In the genomic region with DNA sequence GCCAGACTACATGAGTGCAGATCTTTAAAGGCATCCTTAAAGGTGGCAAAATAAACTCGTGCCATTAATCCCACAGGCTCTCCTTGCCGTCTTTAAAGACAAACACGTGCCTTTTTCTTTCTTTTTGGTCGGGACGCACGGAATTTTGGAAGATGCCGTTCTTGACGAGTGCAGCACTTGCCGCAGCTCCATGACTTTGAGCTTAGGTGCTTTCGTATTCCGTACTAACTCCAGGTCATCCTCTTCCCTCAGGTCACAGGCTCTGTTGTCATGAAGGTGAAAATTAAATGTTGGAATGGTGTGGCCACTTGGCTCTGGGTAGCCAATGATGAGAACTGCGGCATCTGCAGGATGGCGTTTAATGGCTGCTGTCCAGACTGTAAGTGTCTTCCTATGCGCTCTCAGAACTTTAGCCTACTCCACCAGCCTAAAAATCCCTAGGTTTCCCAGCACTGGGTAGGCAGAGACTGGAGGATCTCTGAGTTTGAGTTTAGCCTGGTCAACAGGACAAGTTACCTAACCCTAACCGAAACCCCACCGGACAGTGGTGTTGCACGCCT, we compare ENCODE assay signal across 10 mouse cellular contexts. TPM values are rescaled to one million over a fixed set of nuclear protein-coding genes. Genes with fewer than 3 reads are reported as not detected.
DNase-seq lines count a peak whose midpoint lies in the region; ATAC-seq and TF ChIP-seq lines count a peak whose summit lies in the region.
"Had no signal": no experiment of that assay in that cellular context is flagged by ENCODE, and none has a peak within 500 bp of the region (broad histone marks: within the 10 kb centered on the region; RNA-seq: fewer than 3 reads in every experiment).

No protein-coding gene starts in this region.

- ATAC-seq in heart, embryonic 11.5 days (replicated peaks; ENCODE audit: insufficient number of reproducible peaks, low FRiP score, low TSS enrichment): no peak
- no peak for ATAC-seq in forebrain, embryonic 16.5 days
- ATAC-seq in liver, postnatal 0 days: no peak

- peaks cover 24% of the 10 kb centered on the region for H3K36me3 ChIP-seq in heart, embryonic 11.5 days (ENCODE audit: control insufficient read depth, insufficient read depth, low read length)
- H3K36me3 ChIP-seq in ES-Bruce4 (ENCODE audit: control insufficient read depth, insufficient read depth, low read length, poor library complexity, severe bottlenecking): peaks cover 50% of the 10 kb centered on the region
- H3K36me3 ChIP-seq in forebrain, embryonic 16.5 days (ENCODE audit: control insufficient read depth, insufficient read depth): peaks cover 20% of the 10 kb centered on the region
- peaks cover 40% of the 10 kb centered on the region for H3K36me3 ChIP-seq in liver, postnatal 0 days (replicated peaks; ENCODE audit: insufficient read depth, low read length)

- TF ChIP-seq CTCF in ES-Bruce4 (IDR thresholded peaks at IDR 0.05; ENCODE audit: low read depth, low read length): no peak
- TF ChIP-seq CTCF in liver, postnatal 0 days (IDR thresholded peaks at IDR 0.05; ENCODE audit: low read depth): no peak

- no peak for TF ChIP-seq POLR2A in ES-Bruce4 (IDR thresholded peaks at IDR 0.05; ENCODE audit: insufficient read depth, low read length)

- peak overlapping the region; percentile 89 for H3K27ac ChIP-seq in heart, embryonic 11.5 days (ENCODE audit: low read depth, low read length)
- peak overlapping the region; percentile 61; the same call in 1 of the 2 replicates for H3K27ac ChIP-seq in ES-Bruce4 (ENCODE audit: insufficient read depth, low read length)
- peak overlapping the region; percentile 78; the same call in 1 of the 2 replicates for H3K27ac ChIP-seq in forebrain, embryonic 16.5 days (ENCODE audit: low read length)
- H3K27ac ChIP-seq in liver, postnatal 0 days (ENCODE audit: low read depth): peak overlapping the region; percentile 95

- H3K4me1 ChIP-seq in heart, embryonic 11.5 days (ENCODE audit: control insufficient read depth, insufficient read depth, low read length): peaks cover 12% of the 10 kb centered on the region
- peaks cover 1% of the 10 kb centered on the region for H3K4me1 ChIP-seq in ES-Bruce4 (ENCODE audit: control insufficient read depth, insufficient read depth, low read length)
- H3K4me1 ChIP-seq in forebrain, embryonic 16.5 days (replicated peaks; ENCODE audit: control insufficient read depth, insufficient read depth, low read length): peaks cover 25% of the 10 kb centered on the region
- peaks cover 32% of the 10 kb centered on the region for H3K4me1 ChIP-seq in liver, postnatal 0 days (ENCODE audit: insufficient read depth)

- DNase-seq in heart, postnatal 4 days: no peak
- DNase-seq in liver, postnatal 0 days: no peak
- DNase-seq in frontal cortex, postnatal 25 days (ENCODE audit: low spot score in 2 of 2): no peak
- DNase-seq in layer of hippocampus, postnatal 36 days: no peak
- DNase-seq in Muller cell, postnatal 12 days (ENCODE audit: inconsistent ontology term): no peak

- H3K9me3 ChIP-seq in heart, embryonic 11.5 days (replicated peaks; ENCODE audit: control insufficient read depth, low read length): no peaks in the 10 kb centered on the region
- no peaks in the 10 kb centered on the region for H3K9me3 ChIP-seq in ES-Bruce4 (replicated peaks; ENCODE audit: control insufficient read depth, insufficient read depth, low read length, poor library complexity, severe bottlenecking)
- no peaks in the 10 kb centered on the region for H3K9me3 ChIP-seq in forebrain, embryonic 16.5 days (ENCODE audit: control insufficient read depth, low read length)
- no peaks in the 10 kb centered on the region for H3K9me3 ChIP-seq in liver, postnatal 0 days (ENCODE audit: low read length)

- TF ChIP-seq EP300 in ES-Bruce4 (IDR thresholded peaks at IDR 0.05; ENCODE audit: insufficient read depth, low read depth, low read length): no peak
- no peak for TF ChIP-seq EP300 in liver, postnatal 0 days (IDR thresholded peaks at IDR 0.05; ENCODE audit: low read depth)

- H3K4me3 ChIP-seq in heart, embryonic 11.5 days (ENCODE audit: low read depth, low read length): peak overlapping the region; percentile 76
- H3K4me3 ChIP-seq in ES-Bruce4 (ENCODE audit: low read depth, low read length): peak overlapping the region; percentile 93
- peak overlapping the region; percentile 93 for H3K4me3 ChIP-seq in forebrain, embryonic 16.5 days (replicated peaks; ENCODE audit: low read length)
- peak overlapping the region; percentile 93 for H3K4me3 ChIP-seq in liver, postnatal 0 days (ENCODE audit: low read depth, low read length)

- WGBS in heart, embryonic 11.5 days (ENCODE audit: insufficient replicate concordance): 45% methylated on average over 17 of the region's 17 CpGs
- 46% methylated on average over 17 of the region's 17 CpGs for WGBS in forebrain, embryonic 16.5 days
- WGBS in liver, postnatal 0 days (ENCODE audit: insufficient replicate concordance): 41% methylated on average over 17 of the region's 17 CpGs

- no peaks in the 10 kb centered on the region for H3K27me3 ChIP-seq in heart, embryonic 11.5 days (ENCODE audit: control insufficient read depth, insufficient read depth, low read length)
- no peaks in the 10 kb centered on the region for H3K27me3 ChIP-seq in ES-Bruce4 (ENCODE audit: control insufficient read depth, insufficient read depth, low read length, poor library complexity, severe bottlenecking)
- H3K27me3 ChIP-seq in forebrain, embryonic 16.5 days (replicated peaks; ENCODE audit: control insufficient read depth, insufficient read depth, low read length): no peaks in the 10 kb centered on the region
- H3K27me3 ChIP-seq in liver, postnatal 0 days (ENCODE audit: insufficient read depth, low read length): no peaks in the 10 kb centered on the region
- H3K27me3 ChIP-seq: Patski had no signal

- H3K4me2 ChIP-seq in heart, embryonic 11.5 days: peak overlapping the region; percentile 99
- peak overlapping the region; percentile 85 for H3K4me2 ChIP-seq in forebrain, embryonic 16.5 days (ENCODE audit: low read length)
- H3K4me2 ChIP-seq in liver, postnatal 0 days (ENCODE audit: low read depth, low read length): peak overlapping the region; percentile 82

- H3K9ac ChIP-seq in heart, embryonic 11.5 days (ENCODE audit: low read depth, low read length): peak overlapping the region; percentile 98
- H3K9ac ChIP-seq in ES-Bruce4 (ENCODE audit: low read depth, poor library complexity, severe bottlenecking): peak overlapping the region; percentile 84
- H3K9ac ChIP-seq in forebrain, embryonic 16.5 days (replicated peaks; ENCODE audit: low read depth, low read length): peak overlapping the region; percentile 65
- H3K9ac ChIP-seq in liver, postnatal 0 days (replicated peaks): peak overlapping the region; percentile 71

RNA-seq across cellular contexts. Expression of a gene that starts 0.8 kb away (rescaled TPM):
- 200 and 201 TPM in 2 replicates for polyA plus RNA-seq in heart, embryonic 11.5 days (2014; fragmentation: Nextera tagmentation; extraction: Ambion mirVana)
- total RNA-seq in heart, postnatal 4 days (2021): 100 to 1,000 TPM; 117 to 118 TPM
- 84.0 and 100 TPM in 2 replicates for polyA plus RNA-seq in ES-Bruce4 (2011; ENCODE audit: insufficient read depth, insufficient read length, low read depth, missing spikeins)
- polyA plus RNA-seq in forebrain, embryonic 16.5 days (2015; fragmentation: Nextera tagmentation; extraction: Ambion mirVana): 178 and 192 TPM in 2 replicates
- 46.1 and 47.5 TPM in 2 replicates for polyA plus RNA-seq in liver, postnatal 0 days (2015; fragmentation: Nextera tagmentation; extraction: Ambion mirVana)
- 100 to 1,000 TPM in 1 of 2 experiments, 10 to 100 TPM in 1; 85.0 to 103 TPM for total RNA-seq in layer of hippocampus, postnatal 36 days (2021)

RNA-seq across cellular contexts. Expression of a gene that starts 0.9 kb away (rescaled TPM):
- polyA plus RNA-seq in heart, embryonic 11.5 days (2014; fragmentation: Nextera tagmentation; extraction: Ambion mirVana): 333 and 334 TPM in 2 replicates
- total RNA-seq in heart, postnatal 4 days (2021): 100 to 1,000 TPM; 134 TPM
- polyA plus RNA-seq in ES-Bruce4 (2011; ENCODE audit: insufficient read depth, insufficient read length, low read depth, missing spikeins): 229 and 242 TPM in 2 replicates
- 287 and 320 TPM in 2 replicates for polyA plus RNA-seq in forebrain, embryonic 16.5 days (2015; fragmentation: Nextera tagmentation; extraction: Ambion mirVana)
- 162 and 168 TPM in 2 replicates for polyA plus RNA-seq in liver, postnatal 0 days (2015; fragmentation: Nextera tagmentation; extraction: Ambion mirVana)
- total RNA-seq in layer of hippocampus, postnatal 36 days (2021): 10 to 100 TPM; 60.0 to 67.6 TPM

RNA-seq across cellular contexts. Expression of a gene that starts 9.2 kb away (rescaled TPM):
- polyA plus RNA-seq in heart, embryonic 11.5 days (2014; fragmentation: Nextera tagmentation; extraction: Ambion mirVana): 8.8 and 9.1 TPM in 2 replicates
- 1 to 10 TPM; 2.4 to 2.5 TPM for total RNA-seq in heart, postnatal 4 days (2021)
- not detected in 2 replicates for polyA plus RNA-seq in ES-Bruce4 (2011; ENCODE audit: insufficient read depth, insufficient read length, low read depth, missing spikeins)
- polyA plus RNA-seq in forebrain, embryonic 16.5 days (2015; fragmentation: Nextera tagmentation; extraction: Ambion mirVana): not detected in 2 replicates
- polyA plus RNA-seq in liver, postnatal 0 days (2015; fragmentation: Nextera tagmentation; extraction: Ambion mirVana): 20.9 and 22.2 TPM in 2 replicates
- total RNA-seq in layer of hippocampus, postnatal 36 days (2021): 1 to 10 TPM; 1.2 to 1.8 TPM
- total RNA-seq: gastrocnemius, postnatal 25 days had no signal

RNA-seq across cellular contexts. Expression of a gene that starts 17.6 kb away (rescaled TPM):
- 468 and 477 TPM in 2 replicates for polyA plus RNA-seq in heart, embryonic 11.5 days (2014; fragmentation: Nextera tagmentation; extraction: Ambion mirVana)
- 100 to 1,000 TPM; 296 to 308 TPM for total RNA-seq in heart, postnatal 4 days (2021)
- 269 and 298 TPM in 2 replicates for polyA plus RNA-seq in ES-Bruce4 (2011; ENCODE audit: insufficient read depth, insufficient read length, low read depth, missing spikeins)
- polyA plus RNA-seq in forebrain, embryonic 16.5 days (2015; fragmentation: Nextera tagmentation; extraction: Ambion mirVana): 477 and 485 TPM in 2 replicates
- polyA plus RNA-seq in liver, postnatal 0 days (2015; fragmentation: Nextera tagmentation; extraction: Ambion mirVana): 148 and 156 TPM in 2 replicates
- total RNA-seq in layer of hippocampus, postnatal 36 days (2021): 100 to 1,000 TPM; 266 to 282 TPM

RNA-seq across cellular contexts. Expression of a gene that starts 18.7 kb away (rescaled TPM):
- 79.2 and 79.9 TPM in 2 replicates for polyA plus RNA-seq in heart, embryonic 11.5 days (2014; fragmentation: Nextera tagmentation; extraction: Ambion mirVana)
- 10 to 100 TPM; 56.8 to 58.1 TPM for total RNA-seq in heart, postnatal 4 days (2021)
- polyA plus RNA-seq in ES-Bruce4 (2011; ENCODE audit: insufficient read depth, insufficient read length, low read depth, missing spikeins): 37.0 and 39.6 TPM in 2 replicates
- polyA plus RNA-seq in forebrain, embryonic 16.5 days (2015; fragmentation: Nextera tagmentation; extraction: Ambion mirVana): 175 and 234 TPM in 2 replicates
- polyA plus RNA-seq in liver, postnatal 0 days (2015; fragmentation: Nextera tagmentation; extraction: Ambion mirVana): 217 and 222 TPM in 2 replicates
- total RNA-seq in layer of hippocampus, postnatal 36 days (2021): 100 to 1,000 TPM; 138 to 157 TPM
